Mouse (Mus musculus) erythroid progenitor cell, adult 5-6 weeks (primary cell): ENCODE results near the gene Bin2. TPM values are rescaled to one million over a fixed set of nuclear protein-coding genes. Genes with fewer than 3 reads are reported as not detected.
A peak's percentile ranks its signal among the peaks of the same experiment; 100 is the strongest.

ENCODE experiments used
- ATAC-seq: replicated peaks from 2 replicates; pipeline ENCODE4 v1.8.0; 2016; ENCODE audit warnings: moderate number of reproducible peaks, mild to moderate bottlenecking, moderate TSS enrichment, inconsistent platforms; ENCODE audit not compliant: poor library complexity, low FRiP score, severe bottlenecking
- total RNA-seq, 2 experiments: library from RNA; stranded (forward) in 1 of 2; stranded (reverse) in 1 of 2; fragments of 150-400 nt in 1 of 2; fragments of 186-747, 209-891 nt in 1 of 2; gene quantifications; 2 replicates each; pipeline versions ENCODE4 v1.2.3 to v1.2.4; 2015 to 2017; ENCODE audit warnings: low replicate concordance in 2 of 2

The Bin2 gene
- total RNA-seq, 2 experiments from 2014 or later: 18.3 to 29.8 TPM

GRCm38 (mm10) chr15:100685255-100685654 lies 15.9 kb upstream of the Bin2 start:
- peak; percentile 77 for ATAC-seq

GRCm38 (mm10) chr15:100684450-100684849 lies 15.1 kb upstream of the Bin2 start:
- ATAC-seq: no peak

DNA sequence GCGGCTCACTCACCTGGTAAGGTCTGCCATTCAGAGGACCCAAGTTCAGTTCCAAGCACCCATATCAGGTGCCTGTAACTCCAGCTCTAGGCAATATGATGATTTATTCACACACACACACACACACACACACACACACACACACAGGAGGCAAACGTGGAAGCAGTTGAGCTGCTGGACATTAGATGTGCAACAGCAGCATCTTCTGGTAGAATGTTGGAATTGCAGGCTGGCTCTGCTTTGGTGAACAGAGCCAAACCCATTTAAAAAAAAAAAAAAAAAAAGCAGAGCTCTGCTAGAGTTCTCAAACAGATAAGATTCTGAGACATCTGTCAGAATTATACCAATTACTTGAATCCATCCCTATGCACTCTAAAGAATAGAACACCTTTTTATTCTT lies 13.7 kb upstream of the Bin2 start:
- ATAC-seq: peak; percentile 35

GRCm38 (mm10) chr15:100681770-100682169 lies 12.4 kb upstream of the Bin2 start:
- ATAC-seq: no peak

- ATAC-seq: no peak
These were observed 11.0 kb upstream of the Bin2 start for GRCm38 (mm10) chr15:100680381-100680780.

- ATAC-seq: no peak
These were observed 9.7 kb upstream of the Bin2 start for GRCm38 (mm10) chr15:100679005-100679404.

GRCm38 (mm10) chr15:100678581-100678980 lies 9.2 kb upstream of the Bin2 start:
- ATAC-seq: no peak

DNA sequence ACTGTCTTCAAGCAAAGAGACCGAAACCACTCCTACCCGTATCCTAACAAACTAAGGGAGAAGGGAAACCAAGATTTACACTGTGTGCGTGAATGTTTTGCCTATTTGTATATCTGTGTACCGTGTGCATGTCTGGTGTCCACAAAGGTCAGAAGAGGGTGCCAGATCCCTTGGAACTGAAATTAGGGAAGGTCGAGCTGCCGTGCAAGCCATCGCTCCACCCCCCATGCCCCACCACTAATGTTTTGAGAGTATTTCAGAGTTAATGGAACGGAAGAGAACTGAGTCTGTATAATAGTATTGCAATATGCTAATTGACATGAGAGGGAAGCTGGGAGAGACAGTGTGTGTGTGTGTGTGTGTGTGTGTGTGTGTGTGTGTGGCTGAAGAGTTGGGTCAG lies 8.3 kb upstream of the Bin2 start:
- no peak for ATAC-seq

GRCm38 (mm10) chr15:100676521-100676920 lies 7.2 kb upstream of the Bin2 start:
- no peak for ATAC-seq

GRCm38 (mm10) chr15:100675486-100675885 lies 6.1 kb upstream of the Bin2 start:
- no peak for ATAC-seq

- no peak for ATAC-seq
These were observed 5.2 kb upstream of the Bin2 start for GRCm38 (mm10) chr15:100674566-100674965.

- peak; percentile 66 for ATAC-seq
These were observed 4.4 kb upstream of the Bin2 start for GRCm38 (mm10) chr15:100673585-100674391.

- no peak for ATAC-seq
These were observed 1.5 kb upstream of the Bin2 start for GRCm38 (mm10) chr15:100670833-100671232.

- no peak for ATAC-seq
These were observed 651 bp upstream of the Bin2 start for GRCm38 (mm10) chr15:100670004-100670403.

DNA sequence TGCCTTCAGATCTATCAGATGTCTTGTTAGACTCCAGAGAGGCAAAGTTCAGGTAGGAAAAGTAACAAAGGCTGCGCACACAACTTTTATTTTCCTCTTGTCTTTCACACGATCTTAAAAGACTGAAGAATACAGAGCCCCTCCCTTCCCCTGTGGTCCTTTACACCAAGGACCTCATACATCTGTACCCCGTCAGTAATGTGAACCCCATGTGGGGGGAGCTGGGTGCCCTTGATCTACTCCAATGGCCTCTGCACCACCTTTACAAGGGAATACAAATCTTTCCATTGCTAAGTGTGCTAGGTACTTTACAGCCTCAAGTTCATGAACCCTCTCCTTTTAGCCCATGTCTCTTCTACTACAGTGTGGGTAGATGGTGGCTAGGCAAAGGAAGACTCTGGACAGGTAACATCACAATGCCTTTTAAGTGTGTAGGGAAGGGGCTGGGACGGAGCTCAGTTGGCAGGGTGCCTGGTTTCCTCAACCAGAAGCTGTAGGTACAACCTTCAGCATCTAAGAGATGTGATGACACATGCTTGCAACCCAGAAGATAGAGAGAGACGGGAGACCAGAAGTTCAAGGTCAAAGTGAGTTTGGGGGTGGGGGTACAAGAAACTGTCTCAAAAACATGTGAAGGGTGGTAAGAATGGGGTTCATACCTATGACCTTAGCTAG lies 1.3 kb downstream of the Bin2 start:
- ATAC-seq: no peak

DNA sequence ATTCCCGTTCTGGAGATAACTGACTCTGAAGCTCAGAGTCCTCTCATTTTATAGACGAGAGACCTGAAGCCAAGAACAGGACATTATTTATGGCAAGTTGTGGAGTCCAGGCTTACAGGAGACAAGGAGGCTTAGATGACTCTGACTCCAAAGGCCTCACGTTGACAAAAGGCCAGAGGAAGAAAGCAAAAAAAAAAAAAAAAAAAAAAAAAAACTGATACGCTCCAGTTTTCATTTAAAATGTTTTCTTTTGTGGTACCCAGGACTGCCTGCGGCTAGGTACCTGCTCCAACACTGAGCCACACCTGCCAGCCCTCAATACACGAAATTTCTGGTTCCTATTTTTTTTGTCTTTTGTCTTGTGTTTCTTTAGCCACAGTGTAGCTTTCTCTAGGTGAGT lies 1.9 kb downstream of the Bin2 start:
- no peak for ATAC-seq

- no peak for ATAC-seq
These were observed 2.5 kb downstream of the Bin2 start for GRCm38 (mm10) chr15:100666851-100667250.

- ATAC-seq: no peak
These were observed 3.1 kb downstream of the Bin2 start for GRCm38 (mm10) chr15:100666219-100666696.

GRCm38 (mm10) chr15:100665411-100666218 lies 3.7 kb downstream of the Bin2 start:
- no peak for ATAC-seq

DNA sequence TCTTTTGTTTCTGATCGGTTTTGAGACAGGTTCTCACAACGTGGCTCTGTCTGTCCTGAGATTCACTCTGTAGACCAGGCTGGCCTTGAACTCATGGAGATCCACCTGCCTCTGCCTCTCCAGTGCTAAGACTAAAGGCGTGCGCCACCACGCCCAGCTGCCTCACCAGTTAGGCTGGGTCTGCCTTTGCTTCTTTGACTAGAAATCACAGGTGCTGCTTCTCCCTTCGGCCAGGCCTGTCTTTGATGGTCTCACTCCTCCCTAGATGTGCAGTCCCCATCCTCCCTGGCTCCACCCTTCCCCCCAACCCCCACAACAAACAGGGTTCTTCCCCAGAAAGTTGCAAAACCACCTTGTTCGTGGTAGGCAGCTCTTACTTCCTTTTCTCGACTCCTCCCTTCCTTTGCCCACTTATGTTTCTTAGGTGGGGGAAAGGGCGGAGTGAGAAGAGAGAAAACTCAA lies 4.5 kb downstream of the Bin2 start:
- no peak for ATAC-seq
